Mouse (Mus musculus) olfactory bulb, adult 2 months (tissue): ENCODE data around the gene Mrps6.

Experiments
- CTCF ChIP-seq: fragments of 200-500 bp; IDR thresholded peaks from 2 replicates; pipeline ENCODE4 v1.5.1; 2012; ENCODE audit warnings: low read depth, mild to moderate bottlenecking, low read length, moderate library complexity; ENCODE audit not compliant: insufficient read depth
- POLR2A ChIP-seq: fragments of 200-500 bp; IDR thresholded peaks from 2 replicates; pipeline ENCODE4 v1.6.1; 2012; ENCODE audit warnings: mild to moderate bottlenecking, low read depth, low read length, moderate library complexity; ENCODE audit not compliant: insufficient read depth

DNA sequence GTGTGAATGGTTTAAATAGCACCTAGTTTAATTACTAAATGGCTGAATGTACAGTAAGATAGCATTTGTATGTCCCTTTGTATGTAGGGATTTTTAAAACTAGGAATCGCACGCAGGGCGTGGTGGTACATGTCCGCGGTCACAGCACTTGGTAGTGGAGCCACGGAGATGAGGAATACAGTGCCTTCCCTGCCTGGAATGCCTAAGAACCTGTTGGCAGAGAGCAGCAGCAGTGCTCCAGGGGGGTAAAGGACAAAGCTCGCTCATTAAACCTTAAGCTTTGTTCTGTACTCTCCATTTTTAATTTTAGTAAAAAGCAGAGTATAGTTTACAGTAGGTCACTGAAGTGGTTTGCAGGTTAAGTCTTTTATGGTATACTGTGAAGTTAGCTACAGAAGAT, 3.5 kb downstream of the Mrps6 start:
- TF ChIP-seq CTCF = no peak
- TF ChIP-seq POLR2A = no peak
